Mouse (Mus musculus) kidney, adult 9 months (tissue): ENCODE measurements around the gene Ecm1.

Source experiments
- DNase-seq: peaks from one replicate; pipeline ENCODE4 v3.0.0; 2022

The Ecm1 gene

DNA sequence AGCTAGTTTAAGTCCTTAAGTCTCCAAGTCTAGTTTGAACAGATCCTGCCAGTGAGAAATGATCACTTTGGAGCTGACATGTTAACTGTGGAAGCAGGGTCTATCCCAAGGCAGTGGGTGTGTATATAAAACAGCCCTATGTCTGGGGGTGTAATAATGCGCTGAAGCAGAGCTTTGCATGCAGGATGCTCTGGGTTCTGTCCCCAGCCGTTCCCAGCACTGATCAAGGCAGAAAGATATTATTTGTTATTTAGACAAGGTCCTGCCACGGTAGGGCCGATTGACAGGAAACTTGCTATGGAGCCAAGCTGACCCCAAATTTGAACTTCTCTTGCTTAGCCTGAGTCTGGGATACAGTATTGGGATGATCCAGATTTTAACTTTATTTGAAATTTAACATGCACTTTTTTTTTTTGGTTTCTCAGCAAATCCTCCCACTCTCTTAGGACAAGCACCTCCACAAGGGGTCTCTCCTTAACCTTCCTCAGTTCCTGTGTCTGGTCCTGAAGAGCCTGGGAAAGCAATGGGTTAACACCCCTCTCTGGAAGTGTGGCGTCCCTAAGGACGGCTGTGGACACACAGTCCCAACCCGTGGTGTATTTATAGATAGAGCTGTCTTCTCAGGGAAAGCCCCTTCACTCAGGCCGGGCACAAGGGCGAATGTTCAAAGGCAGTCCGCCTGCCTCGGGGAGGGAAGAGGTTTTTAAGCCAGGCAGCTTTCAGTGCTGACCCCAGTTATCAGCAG is 50.0 kb downstream of the Ecm1 start:
- DNase-seq = no peak

- DNase-seq = no peak
These were observed 51.6 kb downstream of the Ecm1 start, which contains the start of gene Adamtsl4 for GRCm38 (mm10) chr3:95687524-95688421. TSS of gene Adamtsl4 (minus strand) at chr3:95687917.

GRCm38 (mm10) chr3:95687168-95687523 is 52.2 kb downstream of the Ecm1 start:
- DNase-seq = no peak

GRCm38 (mm10) chr3:95686492-95687167 is 52.7 kb downstream of the Ecm1 start:
- no peak for DNase-seq

- DNase-seq = no peak
These were observed 53.7 kb downstream of the Ecm1 start for GRCm38 (mm10) chr3:95685701-95686100.

GRCm38 (mm10) chr3:95685301-95685700 is 54.1 kb downstream of the Ecm1 start:
- DNase-seq = no peak

DNA sequence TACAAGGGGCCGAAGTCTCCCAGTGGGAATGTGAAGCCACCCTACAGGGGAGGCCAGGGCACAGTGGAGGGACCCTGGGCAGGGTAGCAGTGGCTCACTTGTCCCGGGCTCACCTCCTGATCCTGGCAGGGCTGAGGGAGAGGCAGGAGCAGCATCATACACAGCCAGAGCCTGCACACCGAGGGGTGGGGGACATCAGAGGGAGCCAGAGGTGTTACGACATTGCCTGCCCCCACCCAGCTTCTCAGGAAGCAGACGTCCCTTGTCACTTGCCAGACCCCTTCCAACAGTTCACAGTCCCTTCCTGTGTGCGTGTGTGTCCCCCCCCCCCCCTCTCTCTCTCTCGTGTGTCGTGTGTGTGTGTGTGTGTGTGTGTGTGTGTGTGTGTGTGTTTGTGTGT is 54.5 kb downstream of the Ecm1 start:
- no peak for DNase-seq
